Mouse (Mus musculus) midbrain, embryonic 16.5 days (tissue): ENCODE data around the gene Kif12. TPM values are rescaled to one million over a fixed set of nuclear protein-coding genes. Genes with fewer than 3 reads are reported as not detected.

Source experiments
- ATAC-seq: fragments of 200-750 bp; cut with Nextera tagmentation; 2 replicates; pipeline ENCODE4 v1.8.0; 2017; ENCODE audit warnings: moderate TSS enrichment
- H3K27ac ChIP-seq: fragments of 300-500 bp; sonication (generic); 2 replicates; pipeline ENCODE4 v1.5.1; 2014; ENCODE audit warnings: mild to moderate bottlenecking, low read length, mixed read lengths
- H3K27me3 ChIP-seq: fragments of 300-500 bp; sonication (generic); 2 replicates; pipeline ENCODE4 v1.6.1; 2014; ENCODE audit warnings: low read depth, low read length, mixed read lengths; ENCODE audit not compliant: control insufficient read depth, insufficient read depth
- H3K36me3 ChIP-seq: fragments of 300-500 bp; sonication (generic); 2 replicates; pipeline ENCODE4 v1.6.1; 2014; ENCODE audit warnings: mild to moderate bottlenecking, low read length, moderate library complexity, mixed read lengths; ENCODE audit not compliant: control insufficient read depth, insufficient read depth
- H3K4me1 ChIP-seq: fragments of 300-500 bp; sonication (generic); 2 replicates; pipeline ENCODE4 v1.6.1; 2014; ENCODE audit warnings: mild to moderate bottlenecking, low read length, mixed read lengths; ENCODE audit not compliant: control insufficient read depth, insufficient read depth
- H3K4me2 ChIP-seq: fragments of 300-500 bp; sonication (generic); 2 replicates; pipeline ENCODE4 v1.6.1; 2014; ENCODE audit warnings: mild to moderate bottlenecking, low read length, mixed read lengths
- H3K4me3 ChIP-seq: fragments of 300-500 bp; sonication (generic); 2 replicates; pipeline ENCODE4 v1.5.1; 2014; ENCODE audit warnings: low read depth, mild to moderate bottlenecking, low read length, moderate library complexity, mixed read lengths
- H3K9ac ChIP-seq: fragments of 300-500 bp; sonication (generic); 2 replicates; pipeline ENCODE4 v1.6.1; 2014; ENCODE audit warnings: low read depth, low read length, mixed read lengths
- H3K9me3 ChIP-seq: fragments of 300-500 bp; sonication (generic); replicated peaks from 2 replicates; pipeline ENCODE4 v1.6.1; 2014; ENCODE audit warnings: mild to moderate bottlenecking, low read length, mixed read lengths; ENCODE audit not compliant: control insufficient read depth, poor library complexity, severe bottlenecking
- WGBS: fragments of 180-500 bp; shearing (Covaris S2); extraction: QIAGEN DNeasy Blood & Tissue Kit; methylation state at CpG from one replicate; pipeline ENCODE4 v1.1.7; 2014; 5-methylcytosine and 5-hydroxymethylcytosine counted together
- polyA plus RNA-seq: library from polyadenylated mRNA; unstranded; fragments of >200 nt; fragmentation: Nextera tagmentation; extraction: Ambion mirVana; gene quantifications from 2 replicates; pipeline ENCODE4 v1.2.1, GENCODE M21; 2015

Kif12 gene
- polyA plus RNA-seq, 1 experiment from 2014 or later, result 0.06 TPM

- H3K9me3 ChIP-seq, result 0 out of 2 replicates have a peak, but pooled peaks cover 2% of the 10 kb centered on the region
- no peaks in the 10 kb centered on the region for H3K36me3 ChIP-seq
- WGBS, result 89% methylated on average over 4 of the region's 4 CpGs
- no peaks in the 10 kb centered on the region for H3K4me1 ChIP-seq
- ATAC-seq, result no peak
- H3K27me3 ChIP-seq, result peaks cover 5% of the 10 kb centered on the region; the same call in 1 of the 2 replicates
- no peak overlapping the region for H3K27ac ChIP-seq
- H3K4me2 ChIP-seq, result no peak overlapping the region
- H3K4me3 ChIP-seq, result no peak overlapping the region
- no peak overlapping the region for H3K9ac ChIP-seq
Observed at GRCm38 (mm10) chr4:63170061-63170460, 1.9 kb downstream of the Kif12 start.

- no peaks in the 10 kb centered on the region for H3K4me1 ChIP-seq
- 86% methylated on average over 5 of the region's 5 CpGs for WGBS
- H3K9ac ChIP-seq, result no peak overlapping the region
- peaks cover 3% of the 10 kb centered on the region; the same call in 1 of the 2 replicates for H3K27me3 ChIP-seq
- H3K4me3 ChIP-seq, result no peak overlapping the region
- H3K36me3 ChIP-seq, result no peaks in the 10 kb centered on the region
- H3K4me2 ChIP-seq, result no peak overlapping the region
- no peaks in the 10 kb centered on the region for H3K9me3 ChIP-seq
- no peak overlapping the region for H3K27ac ChIP-seq
- no peak for ATAC-seq
Observed at GRCm38 (mm10) chr4:63166323-63166722, 5.6 kb downstream of the Kif12 start.

DNA sequence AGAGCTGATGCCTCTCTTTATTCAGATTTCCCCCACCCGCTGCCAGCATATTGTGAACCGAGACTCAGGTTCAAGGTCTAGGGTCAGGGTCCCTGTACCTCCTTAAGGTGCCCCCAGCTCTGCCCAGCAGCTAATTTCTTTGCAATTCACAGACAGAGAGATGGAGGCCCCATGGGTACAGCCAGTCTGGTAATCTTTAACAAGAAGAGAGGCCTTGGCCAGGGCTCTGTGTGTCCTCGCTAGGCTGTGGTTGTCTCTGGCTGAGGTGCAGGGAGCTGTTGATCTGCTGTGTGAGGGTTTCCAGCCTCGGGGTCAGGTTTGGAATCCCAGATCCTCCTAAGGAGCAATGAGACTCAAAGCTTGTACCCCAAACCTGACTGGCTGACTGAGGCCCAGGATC, 6.3 kb downstream of the Kif12 start:
- H3K4me2 ChIP-seq, result no peak overlapping the region
- no peak overlapping the region for H3K9ac ChIP-seq
- no peaks in the 10 kb centered on the region for H3K36me3 ChIP-seq
- H3K9me3 ChIP-seq, result no peaks in the 10 kb centered on the region
- no peak overlapping the region for H3K4me3 ChIP-seq
- H3K27me3 ChIP-seq, result 0 out of 2 replicates have a peak, but pooled peaks cover 3% of the 10 kb centered on the region
- H3K4me1 ChIP-seq, result no peaks in the 10 kb centered on the region
- ATAC-seq, result no peak
- WGBS, result 88% methylated on average over 4 of the region's 4 CpGs
- H3K27ac ChIP-seq, result no peak overlapping the region

DNA sequence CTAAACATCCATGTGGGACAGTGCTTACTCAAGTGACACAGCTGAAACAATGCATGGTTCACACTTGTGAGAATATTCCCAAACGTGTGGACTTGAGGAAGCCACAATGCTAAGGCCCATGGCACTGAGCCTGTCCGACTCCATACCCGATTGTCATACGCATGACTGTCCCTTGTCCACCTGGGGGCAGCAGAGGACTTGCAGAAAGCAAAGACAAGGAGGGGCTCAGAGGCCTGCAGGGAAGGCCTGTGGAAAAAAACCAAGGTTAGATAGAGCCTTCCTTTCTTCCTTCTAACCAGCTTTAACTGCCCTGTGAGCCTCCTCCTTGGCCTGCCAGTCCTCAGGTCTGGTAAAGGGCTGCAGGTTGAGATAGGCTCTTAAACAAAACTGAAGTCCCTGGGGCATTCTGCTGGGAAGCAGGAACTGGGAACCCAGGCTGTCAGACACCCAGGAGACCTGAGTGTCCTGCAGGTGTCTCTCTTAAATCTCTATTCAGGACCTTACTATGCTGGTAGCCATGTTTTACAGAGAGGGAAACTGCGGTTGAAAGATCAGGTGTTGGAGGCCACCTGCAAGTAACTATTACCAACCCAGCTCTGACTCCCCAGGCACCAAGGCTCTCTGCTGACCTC, 12.9 kb downstream of the Kif12 start:
- Histone ChIP-seq H3K4me1 (no peaks in the 10 kb centered on the region), H3K27me3 (no peaks in the 10 kb centered on the region), H3K9me3 (no peaks in the 10 kb centered on the region), H3K27ac (no peak overlapping the region), H3K4me3 (no peak overlapping the region), H3K9ac (0 out of 2 replicates have a peak overlapping the region, but pooled peaks have one; percentile 28), H3K4me2 (no peak overlapping the region), H3K36me3 (no peaks in the 10 kb centered on the region)
- peak; percentile 92 for ATAC-seq
- WGBS, result 20% methylated on average over 5 of the region's 5 CpGs

GRCm38 (mm10) chr4:63158192-63158591, 13.7 kb downstream of the Kif12 start:
- 0 out of 2 replicates have a peak, but pooled peaks have one; percentile 6 for ATAC-seq
- H3K9me3 ChIP-seq, result no peaks in the 10 kb centered on the region

DNA sequence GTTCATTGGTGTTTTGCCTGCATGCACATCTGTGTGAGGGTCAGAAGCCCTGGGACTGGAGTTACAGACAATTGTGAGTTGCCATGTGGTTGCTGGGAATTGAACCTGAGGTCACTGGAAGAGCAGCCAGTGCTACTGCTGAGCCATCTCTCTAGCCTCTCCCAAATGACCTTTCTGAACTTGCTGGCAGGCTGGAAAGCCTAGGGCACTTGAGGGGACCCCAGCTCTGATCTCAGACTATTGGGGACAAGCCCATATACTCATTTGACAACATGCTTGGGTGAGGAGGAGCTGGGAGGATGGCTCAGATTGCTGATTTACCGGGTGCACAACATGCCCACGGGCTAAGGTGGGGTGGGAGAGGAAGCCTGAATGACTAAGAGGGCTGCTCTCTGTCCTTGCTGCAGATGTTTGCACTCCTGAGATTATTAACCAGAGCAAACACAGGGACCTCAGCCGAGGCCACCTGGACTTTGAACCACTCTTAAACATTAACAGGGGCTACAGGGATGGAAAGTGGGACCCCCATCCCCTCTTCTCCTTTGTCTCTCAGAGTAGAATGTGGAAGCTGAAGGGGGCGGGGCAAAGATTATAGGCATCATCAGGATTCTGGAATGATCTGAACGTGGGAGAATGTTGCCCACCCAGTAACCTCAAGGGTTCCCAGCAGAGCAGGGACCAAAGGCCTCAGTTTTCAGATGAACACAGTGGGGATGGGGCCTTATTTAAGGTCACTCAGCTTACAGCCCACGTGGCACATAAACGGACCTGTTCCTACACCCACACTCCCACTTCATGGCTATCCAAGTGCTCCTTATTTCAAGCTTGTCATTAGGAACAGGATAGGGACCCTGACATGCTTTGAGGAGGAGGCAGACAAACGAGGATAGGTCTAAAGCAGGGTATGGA, 15.0 kb downstream of the Kif12 start:
- ATAC-seq, result no peak
- no peak overlapping the region for H3K4me3 ChIP-seq
- H3K27me3 ChIP-seq, result no peaks in the 10 kb centered on the region
- H3K9ac ChIP-seq, result no peak overlapping the region
- no peaks in the 10 kb centered on the region for H3K36me3 ChIP-seq
- H3K4me2 ChIP-seq, result no peak overlapping the region
- H3K4me1 ChIP-seq, result no peaks in the 10 kb centered on the region
- no peaks in the 10 kb centered on the region for H3K9me3 ChIP-seq
- 78% methylated on average over 8 of the region's 8 CpGs for WGBS
- no peak overlapping the region for H3K27ac ChIP-seq

More at GRCm38 (mm10) chr4:63158192-63158591, 13.7 kb downstream of the Kif12 start:
- no peak overlapping the region for H3K4me3 ChIP-seq
- no peak overlapping the region for H3K27ac ChIP-seq
- H3K36me3 ChIP-seq, result no peaks in the 10 kb centered on the region
- no peaks in the 10 kb centered on the region for H3K27me3 ChIP-seq
- H3K9ac ChIP-seq, result no peak overlapping the region
- no peaks in the 10 kb centered on the region for H3K4me1 ChIP-seq
- WGBS, result 92% methylated on average over 7 of the region's 7 CpGs
- no peak overlapping the region for H3K4me2 ChIP-seq

DNA sequence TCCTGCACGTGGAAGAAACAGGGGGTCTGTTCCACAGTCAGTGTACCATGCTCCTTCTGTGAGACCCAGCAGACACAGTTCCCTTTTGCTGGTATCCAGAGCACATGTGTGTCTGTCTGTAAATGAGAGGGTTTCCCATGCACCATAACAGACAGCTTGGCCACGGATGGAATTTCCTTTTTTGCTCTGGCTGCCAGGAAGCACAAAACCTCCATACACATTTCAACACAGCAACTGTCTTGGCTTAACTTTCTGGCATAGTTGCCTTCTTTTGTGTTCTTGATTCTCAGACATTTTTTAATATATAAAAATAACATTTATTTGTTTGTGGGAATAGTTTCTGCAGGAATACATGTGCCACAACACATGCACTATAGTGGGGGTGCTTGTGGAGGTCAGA, 16.3 kb downstream of the Kif12 start:
- Histone ChIP-seq H3K4me3 (no peak overlapping the region), H3K9me3 (no peaks in the 10 kb centered on the region), H3K4me2 (no peak overlapping the region), H3K27ac (no peak overlapping the region), H3K9ac (no peak overlapping the region), H3K27me3 (no peaks in the 10 kb centered on the region), H3K36me3 (no peaks in the 10 kb centered on the region), H3K4me1 (no peaks in the 10 kb centered on the region)
- ATAC-seq, result no peak
- 63% methylated on average over 2 of the region's 2 CpGs for WGBS

DNA sequence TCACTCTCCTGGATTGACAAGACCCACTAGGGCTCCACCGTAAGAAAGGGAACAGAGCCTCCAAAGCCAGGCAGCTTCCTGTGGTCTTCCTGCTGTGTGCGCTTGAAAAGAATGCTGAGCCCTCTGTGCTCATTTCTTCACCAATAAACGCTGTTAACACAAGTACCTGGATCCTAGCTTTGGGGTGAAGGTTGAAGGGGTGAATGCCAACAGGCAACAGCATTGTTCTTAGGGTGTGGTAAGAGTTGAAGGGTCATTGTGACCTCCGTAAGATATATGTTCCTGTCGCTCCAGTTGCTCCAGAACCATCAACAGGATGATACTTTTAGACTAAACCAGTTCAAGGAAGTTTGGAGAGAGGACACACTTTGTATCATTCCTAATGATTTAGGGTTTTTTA, 17.2 kb downstream of the Kif12 start, which contains the start of gene Ambp:
TSS of gene Ambp (minus strand) at position 101 of the 400 bp plus-strand sequence.
- no peak within 1 kb of the TSS for H3K4me3 ChIP-seq
- H3K9ac ChIP-seq, result no peak within 1 kb of the TSS
- no peak within 1 kb of the TSS for H3K4me2 ChIP-seq
- no peak within 1 kb of the TSS for H3K27ac ChIP-seq
- no peak for ATAC-seq
- 59% methylated on average over 5 of the region's 5 CpGs for WGBS
- no peaks in the 10 kb centered on the region for H3K27me3 ChIP-seq
- no peaks in the 10 kb centered on the region for H3K36me3 ChIP-seq
- no peaks in the 10 kb centered on the region for H3K4me1 ChIP-seq
- H3K9me3 ChIP-seq, result no peaks in the 10 kb centered on the region

- WGBS, result 46% methylated on average over 4 of the region's 4 CpGs
- Histone ChIP-seq H3K36me3 (no peaks in the 10 kb centered on the region), H3K4me3 (no peak overlapping the region), H3K9me3 (no peaks in the 10 kb centered on the region), H3K4me2 (no peak overlapping the region), H3K27me3 (no peaks in the 10 kb centered on the region), H3K27ac (no peak overlapping the region), H3K9ac (no peak overlapping the region), H3K4me1 (no peaks in the 10 kb centered on the region)
- no peak for ATAC-seq
Observed at GRCm38 (mm10) chr4:63154028-63154427, 17.9 kb downstream of the Kif12 start.
